Mouse (Mus musculus) CH12.LX (cell line): ENCODE results near the gene Tnk1.

ENCODE experiments used
- CTCF ChIP-seq, 2 experiments: IDR thresholded peaks in 1 of 2; conservative IDR thresholded peaks in 1 of 2; 2 replicates each; pipeline ENCODE4 v1.5.1; 2011 to 2012; ENCODE audit warnings: low read depth in 2 of 2, low read length in 2 of 2, improper control_type of control experiment in 1 of 2, inconsistent platforms in 1 of 2, mild to moderate bottlenecking in 1 of 2, moderate library complexity in 1 of 2
- EP300 ChIP-seq: IDR thresholded peaks from 2 replicates; pipeline ENCODE4 v1.6.1; 2011; ENCODE audit warnings: low read length, improper control_type of control experiment
- MAX ChIP-seq: IDR thresholded peaks from 2 replicates; pipeline ENCODE4 v1.6.1; 2011; ENCODE audit warnings: low read length, improper control_type of control experiment

DNA sequence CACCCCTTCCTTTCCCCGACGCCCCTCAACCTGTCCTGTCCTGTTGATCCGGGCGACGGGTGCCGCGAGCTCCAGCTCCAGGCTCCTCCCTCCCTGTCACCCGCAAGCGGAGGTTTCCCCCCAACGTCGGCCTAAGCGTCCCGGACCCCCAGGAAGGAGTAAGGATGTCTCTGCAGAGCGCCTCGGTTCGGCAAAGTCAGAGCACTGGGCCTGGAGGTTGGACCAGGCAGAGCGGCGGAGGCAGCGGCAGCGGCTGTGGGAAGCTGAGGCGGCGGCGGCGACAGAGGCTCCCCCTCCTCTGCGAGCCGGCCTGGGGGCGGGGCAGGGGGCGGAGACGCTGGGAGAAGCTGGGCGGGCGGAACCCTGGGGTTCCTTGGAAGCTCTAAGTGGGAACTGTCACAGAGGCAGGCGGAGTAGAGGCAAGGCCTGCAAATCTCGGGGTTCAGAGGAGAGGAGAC, 55.9 kb downstream of the Tnk1 start:
- TF ChIP-seq MAX (no peak), EP300 (no peak), CTCF (conservative IDR thresholded peaks at IDR 0.05 in 1 of 2, IDR thresholded peaks at IDR 0.05 in 1 of 2; ENCODE audit: low read depth in 2 of 2, low read length in 2 of 2) (no peak)
